Mouse (Mus musculus) spleen, embryonic (tissue): ENCODE results near the gene Ltbp1.

Experiments
- CTCF ChIA-PET: fragments of 350-600 bp; sonication (Branson Sonifier 250); formaldehyde crosslinking; loops from one replicate; lab custom pipeline; 2022; lab: Charles Lee

Ltbp1 gene

GRCm38 (mm10) chr17:75056631-75057030, 51.3 kb downstream of the Ltbp1 start:
- CTCF ChIA-PET = no interaction called here

GRCm38 (mm10) chr17:75066340-75066739, 61.0 kb downstream of the Ltbp1 start:
- CTCF ChIA-PET = no interaction called here

GRCm38 (mm10) chr17:75067314-75067713, 61.9 kb downstream of the Ltbp1 start:
- CTCF ChIA-PET = no interaction called here

GRCm38 (mm10) chr17:75069232-75069631, 63.9 kb downstream of the Ltbp1 start:
- CTCF ChIA-PET = no interaction called here

- CTCF ChIA-PET = interaction anchor here (0.7 kb wide), 1 partner anchor 104 kb away, joined by 3 read pairs; no protein-coding TSS in a partner anchor
Observed at GRCm38 (mm10) chr17:75071174-75071573, 65.8 kb downstream of the Ltbp1 start.

GRCm38 (mm10) chr17:75071749-75072148, 66.4 kb downstream of the Ltbp1 start:
- CTCF ChIA-PET = no interaction called here

- CTCF ChIA-PET = no interaction called here
Observed at GRCm38 (mm10) chr17:75073887-75074286, 68.5 kb downstream of the Ltbp1 start.

- CTCF ChIA-PET = no interaction called here
Observed at GRCm38 (mm10) chr17:75074978-75075699, 69.8 kb downstream of the Ltbp1 start.

- CTCF ChIA-PET = no interaction called here
Observed at GRCm38 (mm10) chr17:75081401-75081800, 76.0 kb downstream of the Ltbp1 start.

- CTCF ChIA-PET = no interaction called here
Observed at GRCm38 (mm10) chr17:75082449-75082848, 77.1 kb downstream of the Ltbp1 start.

GRCm38 (mm10) chr17:75087296-75087941, 82.1 kb downstream of the Ltbp1 start:
- CTCF ChIA-PET = no interaction called here

GRCm38 (mm10) chr17:75088232-75088631, 82.9 kb downstream of the Ltbp1 start:
- CTCF ChIA-PET = no interaction called here

GRCm38 (mm10) chr17:75088727-75089126, 83.4 kb downstream of the Ltbp1 start:
- CTCF ChIA-PET = no interaction called here

- CTCF ChIA-PET = no interaction called here
Observed at GRCm38 (mm10) chr17:75090556-75090955, 85.2 kb downstream of the Ltbp1 start.

- CTCF ChIA-PET = no interaction called here
Observed at GRCm38 (mm10) chr17:75093563-75093962, 88.2 kb downstream of the Ltbp1 start.

GRCm38 (mm10) chr17:75094591-75094990, 89.2 kb downstream of the Ltbp1 start:
- CTCF ChIA-PET = no interaction called here

GRCm38 (mm10) chr17:75096727-75097126, 91.4 kb downstream of the Ltbp1 start:
- CTCF ChIA-PET = no interaction called here

- CTCF ChIA-PET = no interaction called here
Observed at GRCm38 (mm10) chr17:75097367-75097766, 92.0 kb downstream of the Ltbp1 start.

GRCm38 (mm10) chr17:75101215-75101614, 95.8 kb downstream of the Ltbp1 start:
- CTCF ChIA-PET = interaction anchor here (0.6 kb wide), 1 partner anchor 236 kb away, joined by 3 read pairs; no protein-coding TSS in a partner anchor

- CTCF ChIA-PET = no interaction called here
Observed at GRCm38 (mm10) chr17:75101994-75102393, 96.6 kb downstream of the Ltbp1 start.

- CTCF ChIA-PET = no interaction called here
Observed at GRCm38 (mm10) chr17:75107412-75107811, 102.0 kb downstream of the Ltbp1 start.

- CTCF ChIA-PET = no interaction called here
Observed at GRCm38 (mm10) chr17:75107879-75108278, 102.5 kb downstream of the Ltbp1 start.

GRCm38 (mm10) chr17:75109081-75109716, 103.8 kb downstream of the Ltbp1 start:
- CTCF ChIA-PET = no interaction called here
